8 mouse cellular contexts compared by ENCODE assay signal in the genomic region with DNA sequence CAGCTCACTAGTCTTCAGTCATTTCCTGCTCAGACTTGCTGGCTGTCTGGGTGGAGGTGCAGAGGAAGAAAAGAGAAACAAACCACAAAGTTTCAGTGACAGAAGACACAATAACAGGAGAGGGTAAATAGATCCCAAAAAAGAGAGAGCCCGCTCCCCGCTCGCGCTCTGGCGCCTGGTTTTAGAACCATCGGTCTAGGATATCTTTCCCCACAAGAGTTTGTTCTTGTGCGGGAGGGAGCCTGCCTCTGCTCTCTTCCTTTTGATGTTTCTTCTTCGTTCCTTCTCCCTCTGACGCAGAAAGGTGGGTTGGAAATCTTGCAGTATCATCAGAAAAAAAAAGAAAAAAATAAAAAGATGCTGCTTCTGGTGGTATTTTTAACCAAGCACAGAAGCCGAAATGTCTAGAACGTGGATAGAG.
DNase-seq lines count a peak whose midpoint lies in the region; ATAC-seq and TF ChIP-seq lines count a peak whose summit lies in the region.

No protein-coding gene starts in this region.

- no peak for TF ChIP-seq RAD21 in MEL (IDR thresholded peaks at IDR 0.05; ENCODE audit: low read depth, low read length)

- H3K9ac ChIP-seq in kidney, embryonic 16.5 days (replicated peaks; ENCODE audit: low read length) = peak overlapping the region; percentile 68
- H3K9ac ChIP-seq in MEL (ENCODE audit: control insufficient read depth, low read depth, low read length, poor library complexity, severe bottlenecking) = peak overlapping the region; percentile 91
- peak overlapping the region; percentile 41 for H3K9ac ChIP-seq in forebrain, embryonic 15.5 days (replicated peaks)
- H3K9ac ChIP-seq in limb, embryonic 15.5 days = 0 out of 2 replicates have a peak overlapping the region, but pooled peaks have one; percentile 4

- H3K9me3 ChIP-seq in kidney, embryonic 16.5 days (ENCODE audit: low read length) = peaks cover 7% of the 10 kb centered on the region
- H3K9me3 ChIP-seq in MEL (replicated peaks; ENCODE audit: insufficient read depth, low read length) = no peaks in the 10 kb centered on the region
- no peaks in the 10 kb centered on the region for H3K9me3 ChIP-seq in forebrain, embryonic 15.5 days
- H3K9me3 ChIP-seq in limb, embryonic 15.5 days = no peaks in the 10 kb centered on the region

- no peak for TF ChIP-seq EP300 in MEL (IDR thresholded peaks at IDR 0.05; ENCODE audit: low read depth in 1 of 2, low read length in 2 of 2)

- H3K4me2 ChIP-seq in kidney, embryonic 16.5 days (replicated peaks; ENCODE audit: low read depth, low read length) = peak overlapping the region; percentile 75
- peak overlapping the region; percentile 52 for H3K4me2 ChIP-seq in forebrain, embryonic 15.5 days (replicated peaks)
- peak overlapping the region; percentile 57 for H3K4me2 ChIP-seq in limb, embryonic 15.5 days

- no peak for ATAC-seq in kidney, embryonic 16.5 days (ENCODE audit: low FRiP score, low TSS enrichment)
- no peak for ATAC-seq in forebrain, embryonic 15.5 days (replicated peaks)
- no peak for ATAC-seq in limb, embryonic 15.5 days (ENCODE audit: insufficient number of reproducible peaks, low FRiP score, low TSS enrichment, low read depth)

- peak overlapping the region; percentile 87; the same call in 1 of the 2 replicates for H3K27ac ChIP-seq in kidney, embryonic 16.5 days (ENCODE audit: low read length)
- peak overlapping the region; percentile 96 for H3K27ac ChIP-seq in MEL (ENCODE audit: control insufficient read depth, low read depth, low read length)
- peak overlapping the region; percentile 87 for H3K27ac ChIP-seq in forebrain, embryonic 15.5 days (replicated peaks)
- peak overlapping the region; percentile 80 for H3K27ac ChIP-seq in limb, embryonic 15.5 days
- H3K27ac ChIP-seq in olfactory bulb, adult 2 months (ENCODE audit: insufficient read depth, low read depth, low read length) = peak overlapping the region; percentile 23; the same call in 1 of the 2 replicates

- peak overlapping the region; percentile 46 for H3K4me3 ChIP-seq in kidney, embryonic 16.5 days (ENCODE audit: low read length)
- peak overlapping the region; percentile 73 to 95 for H3K4me3 ChIP-seq in MEL (ENCODE audit: control insufficient read depth in 1 of 2, insufficient read depth in 1 of 2, low read depth in 2 of 2, low read length in 2 of 2)
- H3K4me3 ChIP-seq in forebrain, embryonic 15.5 days = peak overlapping the region; percentile 36
- H3K4me3 ChIP-seq in limb, embryonic 15.5 days = peak overlapping the region; percentile 37
- H3K4me3 ChIP-seq in olfactory bulb, adult 2 months (ENCODE audit: insufficient read depth, low read depth, low read length) = no peak overlapping the region

- peaks cover 2% of the 10 kb centered on the region; the same call in 1 of the 2 replicates for H3K79me2 ChIP-seq in MEL (ENCODE audit: control insufficient read depth, insufficient read depth, low read length, poor library complexity)

- DNase-seq in kidney, adult 11 months = no peak
- no peak for DNase-seq in MEL (ENCODE audit: low read depth, low spot score)
- no peak for DNase-seq in retina, postnatal 1 day
- DNase-seq in embryo, embryonic 11 days = no peak

- 1% methylated on average over 11 of the region's 11 CpGs for WGBS in kidney, embryonic 16.5 days
- WGBS in forebrain, embryonic 15.5 days = 4% methylated on average over 11 of the region's 11 CpGs
- 2% methylated on average over 11 of the region's 11 CpGs for WGBS in limb, embryonic 15.5 days
- 3% methylated on average over 11 of the region's 11 CpGs for WGBS in olfactory bulb, adult 2 months

- peaks cover 50% of the 10 kb centered on the region for H3K4me1 ChIP-seq in kidney, embryonic 16.5 days (ENCODE audit: insufficient read depth, low read length)
- peaks cover 3 to 9% of the 10 kb centered on the region in 2 experiments; a peak in 3 of 4 replicates for H3K4me1 ChIP-seq in MEL (ENCODE audit: control insufficient read depth in 1 of 2, insufficient read depth in 2 of 2, low read length in 2 of 2)
- peaks cover 54% of the 10 kb centered on the region for H3K4me1 ChIP-seq in forebrain, embryonic 15.5 days
- peaks cover 50% of the 10 kb centered on the region for H3K4me1 ChIP-seq in limb, embryonic 15.5 days
- H3K4me1 ChIP-seq in olfactory bulb, adult 2 months (ENCODE audit: control insufficient read depth, insufficient read depth, low read length) = peaks cover 19% of the 10 kb centered on the region

- no peak for TF ChIP-seq CTCF in MEL (IDR thresholded peaks at IDR 0.05 in 2 of 3, conservative IDR thresholded peaks at IDR 0.05 in 1 of 3; ENCODE audit: control insufficient read depth in 1 of 3, insufficient read depth in 1 of 3, low read depth in 2 of 3, low read length in 3 of 3, poor library complexity in 1 of 3, severe bottlenecking in 1 of 3)
- no peak for TF ChIP-seq CTCF in olfactory bulb, adult 2 months (IDR thresholded peaks at IDR 0.05; ENCODE audit: insufficient read depth, low read depth, low read length)

- 0 out of 4 replicates have a peak, but pooled peaks of 1 of the 2 experiments have one; percentile 41 for TF ChIP-seq POLR2A in MEL (IDR thresholded peaks at IDR 0.05; ENCODE audit: control insufficient read depth in 1 of 2, insufficient read depth in 1 of 2, low read depth in 1 of 2, low read length in 2 of 2, poor library complexity in 1 of 2)
- TF ChIP-seq POLR2A in olfactory bulb, adult 2 months (IDR thresholded peaks at IDR 0.05; ENCODE audit: insufficient read depth, low read depth, low read length) = no peak

- no peaks in the 10 kb centered on the region for H3K27me3 ChIP-seq in kidney, embryonic 16.5 days (ENCODE audit: insufficient read depth, low read length)
- no peaks in the 10 kb centered on the region for H3K27me3 ChIP-seq in MEL (ENCODE audit: control insufficient read depth in 1 of 2, insufficient read depth in 2 of 2, low read length in 2 of 2)
- H3K27me3 ChIP-seq in forebrain, embryonic 15.5 days = no peaks in the 10 kb centered on the region
- peaks cover 7% of the 10 kb centered on the region for H3K27me3 ChIP-seq in limb, embryonic 15.5 days

- no peaks in the 10 kb centered on the region for H3K36me3 ChIP-seq in kidney, embryonic 16.5 days (ENCODE audit: insufficient read depth, low read length)
- H3K36me3 ChIP-seq in MEL (ENCODE audit: control insufficient read depth in 1 of 2, insufficient read depth in 2 of 2, low read length in 2 of 2) = peaks cover 0 to 5% of the 10 kb centered on the region in 2 experiments; a peak in 2 of 4 replicates
- H3K36me3 ChIP-seq in forebrain, embryonic 15.5 days = no peaks in the 10 kb centered on the region
- no peaks in the 10 kb centered on the region for H3K36me3 ChIP-seq in limb, embryonic 15.5 days

TF ChIP-seq in MEL, 35 proteins besides CTCF, POLR2A, EP300 and RAD21:
- TF ChIP-seq MAFK (IDR thresholded peaks at IDR 0.05; ENCODE audit: borderline replicate concordance, low read depth, low read length) = peak; percentile 10; the same call in 1 of the 2 replicates
- TF ChIP-seq ELF1 (IDR thresholded peaks at IDR 0.05; ENCODE audit: low read depth, low read length) = no peak
- no peak for TF ChIP-seq HCFC1 (IDR thresholded peaks at IDR 0.05; ENCODE audit: low read depth, low read length)
- TF ChIP-seq POLR2AphosphoS5 (IDR thresholded peaks at IDR 0.05; ENCODE audit: borderline replicate concordance, low read depth, low read length) = no peak
- TF ChIP-seq ETS1 (IDR thresholded peaks at IDR 0.05; ENCODE audit: low read depth, low read length) = 0 out of 2 replicates have a peak, but pooled peaks have one; percentile 15
- no peak for TF ChIP-seq MAZ (IDR thresholded peaks at IDR 0.05; ENCODE audit: low read depth, low read length)
- 0 out of 2 replicates have a peak, but pooled peaks have one; percentile 4 for TF ChIP-seq SIN3A (IDR thresholded peaks at IDR 0.05; ENCODE audit: low read length)
- TF ChIP-seq MXI1 (IDR thresholded peaks at IDR 0.05; ENCODE audit: low read depth, low read length) = no peak
- TF ChIP-seq MEF2A (IDR thresholded peaks at IDR 0.05; ENCODE audit: extremely low read depth, insufficient replicate concordance, low read depth, low read length, poor library complexity, severe bottlenecking) = no peak
- no peak for TF ChIP-seq ZNF384 (IDR thresholded peaks at IDR 0.05; ENCODE audit: low read depth, low read length)
- TF ChIP-seq ZC3H11A (IDR thresholded peaks at IDR 0.05; ENCODE audit: low read depth, low read length) = no peak
- TF ChIP-seq USF1 (IDR thresholded peaks at IDR 0.05; ENCODE audit: low read depth, low read length) = no peak
- no peak for TF ChIP-seq BHLHE40 (IDR thresholded peaks at IDR 0.05; ENCODE audit: borderline replicate concordance, low read depth, low read length)
- TF ChIP-seq TAL1 (IDR thresholded peaks at IDR 0.05; ENCODE audit: low read length) = no peak
- no peak for TF ChIP-seq UBTF (IDR thresholded peaks at IDR 0.05; ENCODE audit: borderline replicate concordance, insufficient read depth, low read depth, low read length)
- 0 out of 2 replicates have a peak, but pooled peaks have one; percentile 31 for TF ChIP-seq MYC (IDR thresholded peaks at IDR 0.05; ENCODE audit: low read depth, low read length)
TF ChIP-seq in MEL: peak in this region for 4.

Comparison
In these comparisons a context has a peak if more than half of its experiments do, and no peak if none do; other contexts are left out.
1. H3K27ac ChIP-seq: peak in every context shown above with its lines; median percentile 96 in MEL; 87 in kidney, embryonic 16.5 days; 87 in forebrain, embryonic 15.5 days; 80 in limb, embryonic 15.5 days; 23 in olfactory bulb, adult 2 months.
2. H3K9ac ChIP-seq: peak in every context shown above with its lines; median percentile 91 in MEL; 68 in kidney, embryonic 16.5 days; 41 in forebrain, embryonic 15.5 days; 4 in limb, embryonic 15.5 days.